Mouse (Mus musculus): ENCODE results near the gene Ccdc105.

Gene Ccdc105

GRCm38 (mm10) chr10:78715156-78715555 lies 37.7 kb downstream of the Ccdc105 start:
- DNase-seq (ENCODE audit: low spot score), result no peak

- DNase-seq (ENCODE audit: low spot score), result no peak
These were observed 38.7 kb downstream of the Ccdc105 start for GRCm38 (mm10) chr10:78714129-78714528.

- DNase-seq (ENCODE audit: low spot score), result no peak
These were observed 42.2 kb downstream of the Ccdc105 start for GRCm38 (mm10) chr10:78710706-78711105.

DNA sequence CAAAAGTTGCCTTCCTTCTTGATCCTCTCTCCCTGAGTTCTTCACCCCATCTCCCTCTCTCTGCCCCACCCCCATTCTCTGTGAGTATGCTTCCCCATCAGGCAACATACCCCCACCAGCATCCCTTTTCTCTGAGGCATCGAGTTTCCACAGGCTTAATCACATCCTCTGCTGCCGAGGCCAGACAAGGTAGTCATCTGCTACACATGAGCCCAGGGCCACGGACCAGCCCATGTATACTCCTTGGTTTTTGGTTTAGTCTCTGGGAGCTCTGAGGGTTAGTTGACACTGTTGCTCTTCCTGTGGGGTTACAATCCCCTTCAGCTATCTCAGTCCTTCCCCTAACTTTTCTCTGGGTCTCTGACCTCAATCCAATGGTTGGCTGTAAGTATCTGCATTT lies 52.0 kb downstream of the Ccdc105 start:
- DNase-seq (ENCODE audit: low spot score), result no peak

All from adipocyte (in vitro differentiated cells).